Mouse (Mus musculus) E14TG2a.4 (cell line): ENCODE results near the gene Tshr.

Experiments
- H3K27me3 ChIP-seq: 2 replicates; pipeline ENCODE4 v1.6.1; 2014; ENCODE audit warnings: low read length, control low read depth; ENCODE audit not compliant: insufficient read depth
- H3K36me3 ChIP-seq: 2 replicates; pipeline ENCODE4 v1.6.1; 2014; ENCODE audit warnings: low read length, control low read depth; ENCODE audit not compliant: insufficient read depth
- H3K4me1 ChIP-seq: replicated peaks from 2 replicates; pipeline ENCODE4 v1.6.1; 2014; ENCODE audit warnings: low read depth, low read length, control low read depth
- H3K4me3 ChIP-seq: replicated peaks from 2 replicates; pipeline ENCODE4 v1.5.1; 2014; ENCODE audit warnings: mild to moderate bottlenecking, low read length
- H3K9me3 ChIP-seq: 2 replicates; pipeline ENCODE4 v1.6.1; 2014; ENCODE audit warnings: low read length, control low read depth
- CTCF ChIP-seq: conservative IDR thresholded peaks from 2 replicates; pipeline ENCODE4 v1.5.1; 2014; ENCODE audit warnings: low read length
- NANOG ChIP-seq: IDR thresholded peaks from 2 replicates; pipeline ENCODE4 v1.6.1; 2014; ENCODE audit warnings: borderline replicate concordance, low read length, mixed read lengths
- POU5F1 ChIP-seq: IDR thresholded peaks from 2 replicates; pipeline ENCODE4 v1.6.1; 2014; ENCODE audit warnings: low read length, borderline replicate concordance

Gene Tshr

DNA sequence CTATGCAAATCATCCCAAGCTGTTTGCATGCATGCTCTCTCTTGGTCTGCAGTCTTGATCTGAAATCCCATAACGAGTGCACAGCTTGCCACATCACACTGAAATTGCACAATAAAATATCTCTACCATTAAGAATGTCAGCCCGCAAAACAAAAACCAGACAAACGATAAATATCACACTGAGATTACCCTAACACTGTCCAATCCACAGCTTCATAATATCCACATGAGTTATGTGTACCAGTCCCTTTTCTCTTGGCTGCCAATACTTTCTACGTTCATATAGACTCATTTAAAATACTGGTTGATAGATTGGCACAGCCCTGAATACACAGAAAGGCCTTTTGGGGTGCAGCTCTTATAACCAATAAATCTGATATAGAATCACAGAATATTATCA lies 102.0 kb downstream of the Tshr start:
- Histone ChIP-seq H3K36me3 (no peaks in the 10 kb centered on the region), H3K4me1 (no peaks in the 10 kb centered on the region), H3K4me3 (no peak overlapping the region), H3K9me3 (peaks cover 7% of the 10 kb centered on the region; the same call in 1 of the 2 replicates), H3K27me3 (no peaks in the 10 kb centered on the region)
- no peak for TF ChIP-seq NANOG
- no peak for TF ChIP-seq POU5F1
- TF ChIP-seq CTCF: no peak

DNA sequence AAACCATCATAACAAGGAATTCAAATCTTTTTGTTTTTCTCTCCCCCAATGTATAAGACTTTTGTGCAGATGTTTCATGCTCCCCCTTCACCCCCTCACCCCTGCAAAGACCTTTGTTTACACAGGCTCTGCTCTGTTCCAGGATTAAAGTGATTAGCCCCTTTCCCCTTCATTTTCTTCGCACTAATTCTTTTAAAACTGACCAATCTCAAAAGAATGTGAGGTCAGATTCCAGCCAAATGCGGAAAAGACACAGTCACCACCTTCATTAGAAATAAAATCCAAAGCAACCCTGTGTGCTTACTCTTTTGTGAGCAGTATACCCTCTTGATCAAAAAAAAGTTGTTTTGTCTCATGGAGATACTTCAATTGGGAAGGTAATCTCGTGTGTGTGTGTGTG lies 104.0 kb downstream of the Tshr start:
- Histone ChIP-seq H3K4me3 (no peak overlapping the region), H3K36me3 (no peaks in the 10 kb centered on the region), H3K9me3 (peaks cover 7% of the 10 kb centered on the region; the same call in 1 of the 2 replicates), H3K27me3 (no peaks in the 10 kb centered on the region), H3K4me1 (no peaks in the 10 kb centered on the region)
- TF ChIP-seq POU5F1 (no peak), NANOG (no peak), CTCF (no peak)

DNA sequence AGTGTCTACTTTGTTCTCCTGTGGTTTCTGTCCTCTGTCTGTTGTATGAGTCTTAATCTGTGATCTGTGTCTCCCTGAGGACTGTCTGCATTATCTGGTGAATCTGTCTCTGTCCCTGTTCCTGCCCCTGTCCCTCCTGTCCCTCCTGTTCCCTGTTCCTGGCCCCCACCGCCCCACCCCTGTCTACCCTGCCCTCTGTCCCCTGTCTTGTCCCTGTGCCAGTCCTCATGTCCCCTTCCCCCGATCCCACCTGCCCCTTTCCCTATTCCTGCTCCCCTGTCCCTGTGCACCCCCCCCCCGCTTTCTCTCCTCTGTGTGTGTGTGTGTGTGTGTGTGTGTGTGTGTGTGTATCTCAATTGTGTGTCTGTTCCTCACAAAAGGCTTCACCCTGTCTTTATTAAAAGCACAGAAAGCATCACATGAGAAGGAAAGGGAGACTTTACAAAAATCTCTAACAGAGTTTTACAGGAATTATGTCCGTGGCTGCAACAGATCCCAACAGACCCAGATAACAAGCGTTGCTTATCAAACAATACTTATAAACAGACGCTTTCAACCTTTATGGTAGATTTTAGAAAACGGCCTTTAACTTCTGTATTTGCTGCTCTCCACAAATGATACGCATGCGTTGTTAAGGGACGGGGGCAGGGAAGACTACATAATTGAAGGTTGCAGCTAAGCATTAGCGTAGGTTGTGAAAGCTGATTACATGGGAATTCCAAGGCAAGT lies 111.3 kb downstream of the Tshr start:
- no peaks in the 10 kb centered on the region for H3K27me3 ChIP-seq
- H3K4me3 ChIP-seq: no peak overlapping the region
- H3K36me3 ChIP-seq: no peaks in the 10 kb centered on the region
- no peaks in the 10 kb centered on the region for H3K4me1 ChIP-seq
- no peak for TF ChIP-seq CTCF
- no peak for TF ChIP-seq NANOG
- TF ChIP-seq POU5F1: no peak
- no peaks in the 10 kb centered on the region for H3K9me3 ChIP-seq

DNA sequence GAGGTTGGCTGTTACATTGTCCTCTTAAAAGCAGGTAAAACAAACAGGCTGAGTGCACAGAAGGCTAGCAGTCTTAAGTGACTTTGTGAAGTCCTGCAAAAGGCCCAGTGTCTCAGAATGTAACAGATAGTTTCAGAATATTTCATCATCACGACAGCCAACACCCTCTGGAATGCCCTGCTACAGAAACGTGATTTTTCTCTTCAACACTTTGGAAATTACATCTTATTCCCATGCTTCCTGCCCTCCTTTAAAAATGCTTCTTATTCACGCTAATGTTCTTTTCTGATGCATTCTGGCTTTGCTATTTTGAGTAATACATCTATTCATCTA lies 111.8 kb downstream of the Tshr start:
- no peaks in the 10 kb centered on the region for H3K36me3 ChIP-seq

DNA sequence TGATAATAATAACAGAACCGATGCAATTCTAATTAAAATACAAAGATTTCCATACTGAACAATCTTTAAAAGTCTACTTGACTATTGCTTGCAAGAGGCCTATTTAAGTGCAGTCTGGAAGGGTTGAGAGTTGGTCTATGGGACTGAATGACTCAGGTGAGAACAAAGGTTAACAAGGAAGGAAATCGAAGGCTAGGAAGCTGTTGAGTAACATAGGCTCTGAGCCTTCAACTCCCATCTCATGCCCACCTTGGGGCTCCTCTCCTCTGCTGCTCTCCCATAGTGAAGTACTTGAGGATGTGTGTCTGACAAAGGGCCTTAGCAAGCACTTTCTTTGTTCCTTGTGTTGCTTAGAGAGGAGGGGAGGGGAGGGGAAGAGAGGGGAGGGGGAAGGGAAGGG lies 116.1 kb downstream of the Tshr start:
- H3K4me3 ChIP-seq: no peak overlapping the region
- H3K9me3 ChIP-seq: no peaks in the 10 kb centered on the region
- H3K4me1 ChIP-seq: no peaks in the 10 kb centered on the region
- TF ChIP-seq POU5F1 (no peak), NANOG (no peak), CTCF (no peak)
- H3K36me3 ChIP-seq: no peaks in the 10 kb centered on the region
- H3K27me3 ChIP-seq: no peaks in the 10 kb centered on the region

More for the DNA sequence above, 111.8 kb downstream of the Tshr start:
- Histone ChIP-seq H3K4me1 (no peaks in the 10 kb centered on the region), H3K9me3 (no peaks in the 10 kb centered on the region), H3K4me3 (no peak overlapping the region), H3K27me3 (no peaks in the 10 kb centered on the region)
- TF ChIP-seq CTCF: no peak
- no peak for TF ChIP-seq NANOG
- TF ChIP-seq POU5F1: no peak

DNA sequence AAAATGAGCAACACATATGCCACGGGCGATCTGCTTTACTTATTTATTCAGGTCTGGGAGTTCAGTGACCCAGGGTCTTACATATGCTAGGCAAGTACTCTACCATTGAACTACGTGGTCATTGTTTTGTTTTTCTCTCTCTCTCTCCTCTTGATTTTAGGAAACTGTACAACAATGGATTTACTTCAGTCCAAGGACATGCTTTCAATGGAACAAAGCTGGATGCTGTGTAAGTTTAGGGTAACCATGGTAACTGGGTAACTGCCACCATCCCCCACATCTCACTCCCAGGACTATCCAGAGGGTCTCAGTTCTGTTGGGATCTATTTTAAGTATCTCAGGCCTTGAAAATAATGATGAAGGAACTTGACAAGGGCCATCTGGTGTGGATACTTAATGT lies 127.4 kb downstream of the Tshr start:
- H3K36me3 ChIP-seq: no peaks in the 10 kb centered on the region
- no peak overlapping the region for H3K4me3 ChIP-seq
- TF ChIP-seq CTCF (no peak), NANOG (peak; percentile 64; the same call in 1 of the 2 replicates), POU5F1 (no peak)

DNA sequence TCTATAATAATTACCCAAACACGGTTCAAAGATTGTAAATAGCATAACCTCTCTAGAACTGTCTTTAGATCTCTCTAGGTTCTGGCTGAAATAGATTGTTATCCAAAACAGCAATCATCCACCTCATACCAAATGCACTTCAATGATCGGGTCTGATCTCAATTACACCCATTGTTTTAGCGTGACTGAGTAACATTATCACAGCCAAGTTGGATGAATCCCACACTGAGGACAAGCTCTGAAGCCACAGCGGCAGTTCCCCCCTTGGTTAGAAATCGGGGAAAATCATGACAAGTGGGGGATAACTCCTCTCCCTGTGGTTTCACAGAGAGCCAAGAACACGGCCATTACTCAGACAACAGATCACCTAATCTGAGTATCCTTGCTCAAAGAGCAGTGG lies 129.6 kb downstream of the Tshr start:
- Histone ChIP-seq H3K36me3 (no peaks in the 10 kb centered on the region), H3K27me3 (no peaks in the 10 kb centered on the region), H3K4me1 (no peaks in the 10 kb centered on the region), H3K9me3 (no peaks in the 10 kb centered on the region), H3K4me3 (no peak overlapping the region)
- no peak for TF ChIP-seq CTCF
- TF ChIP-seq NANOG: no peak
- no peak for TF ChIP-seq POU5F1

More for the DNA sequence above, 127.4 kb downstream of the Tshr start:
- H3K9me3 ChIP-seq: no peaks in the 10 kb centered on the region
- no peaks in the 10 kb centered on the region for H3K4me1 ChIP-seq
- no peaks in the 10 kb centered on the region for H3K27me3 ChIP-seq

DNA sequence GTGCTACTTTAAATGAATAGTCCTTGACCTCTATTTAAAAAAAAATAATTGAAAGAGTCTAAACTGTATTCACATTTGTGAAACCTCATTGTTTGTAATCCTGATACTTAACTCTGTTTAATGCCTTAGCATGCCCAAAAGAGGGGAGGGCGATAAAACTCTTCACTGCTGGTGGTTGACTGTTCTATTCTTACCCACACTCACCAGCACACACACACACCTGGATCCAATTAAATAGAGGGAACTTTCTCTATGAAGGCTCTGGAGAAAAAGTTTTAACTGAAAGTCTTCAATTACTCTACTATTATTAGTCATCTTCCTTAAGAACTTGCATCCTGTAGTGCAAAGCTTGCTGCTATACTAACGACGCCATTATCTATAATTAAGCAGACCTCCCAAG lies 133.4 kb downstream of the Tshr start:
- TF ChIP-seq CTCF: no peak
- no peak for TF ChIP-seq NANOG
- TF ChIP-seq POU5F1: no peak
- H3K36me3 ChIP-seq: no peaks in the 10 kb centered on the region
- H3K27me3 ChIP-seq: no peaks in the 10 kb centered on the region
- no peak overlapping the region for H3K4me3 ChIP-seq
- H3K4me1 ChIP-seq: no peaks in the 10 kb centered on the region
- H3K9me3 ChIP-seq: no peaks in the 10 kb centered on the region

DNA sequence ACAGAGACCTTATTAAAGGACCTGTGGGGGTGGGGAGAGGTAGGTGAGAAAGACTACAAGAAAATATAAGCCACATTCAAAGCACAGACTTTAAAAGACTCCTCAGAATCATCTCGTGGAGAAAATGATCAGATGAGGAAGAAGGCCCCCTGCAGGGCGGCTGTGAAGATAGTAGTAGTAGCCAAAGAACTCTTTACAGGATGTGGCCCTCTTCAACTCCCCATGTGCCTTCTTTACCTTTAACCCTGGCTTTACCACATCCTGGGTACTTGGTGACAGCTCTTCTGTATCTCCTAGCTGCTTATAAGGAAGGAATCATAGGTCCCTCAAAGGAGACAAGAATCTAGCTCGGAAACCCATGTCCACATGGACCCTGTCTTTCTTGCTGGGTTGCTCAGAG lies 139.3 kb downstream of the Tshr start:
- TF ChIP-seq POU5F1 (no peak), NANOG (no peak), CTCF (no peak)
- H3K9me3 ChIP-seq: no peaks in the 10 kb centered on the region

More for the DNA sequence above, 139.3 kb downstream of the Tshr start:
- no peaks in the 10 kb centered on the region for H3K4me1 ChIP-seq
- H3K4me3 ChIP-seq: no peak overlapping the region
- no peaks in the 10 kb centered on the region for H3K27me3 ChIP-seq
- no peaks in the 10 kb centered on the region for H3K36me3 ChIP-seq
